Mouse (Mus musculus): ENCODE measurements around the gene Mb21d2. TPM values are rescaled to one million over a fixed set of nuclear protein-coding genes. Genes with fewer than 3 reads are reported as not detected.

Gene Mb21d2
- polyA plus RNA-seq, 1 experiment from 2014 or later = 8.1 TPM

- Histone ChIP-seq H3K27me3 (ENCODE audit: control insufficient read depth, insufficient read depth, low read length) (no peaks in the 10 kb centered on the region), H3K4me3 (ENCODE audit: low read depth, low read length) (no peak overlapping the region), H3K4me1 (ENCODE audit: control insufficient read depth, insufficient read depth, low read length) (peaks cover 8% of the 10 kb centered on the region; the same call in 1 of the 2 replicates), H3K9ac (ENCODE audit: low read length) (no peak overlapping the region), H3K36me3 (ENCODE audit: control insufficient read depth, insufficient read depth, low read length) (no peaks in the 10 kb centered on the region), H3K9me3 (ENCODE audit: control insufficient read depth, low read length) (no peaks in the 10 kb centered on the region), H3K4me2 (ENCODE audit: low read depth, severe bottlenecking) (no peak overlapping the region), H3K27ac (replicated peaks; ENCODE audit: low read depth, low read length) (no peak overlapping the region)
- WGBS = 75% methylated on average over 8 of the region's 8 CpGs
- DNase-seq (ENCODE audit: low spot score) (no peak), ATAC-seq (ENCODE audit: insufficient number of reproducible peaks, low FRiP score, low TSS enrichment, low read depth) (no peak)
Measured at GRCm38 (mm10) chr16:28866584-28867295, 62.7 kb downstream of the Mb21d2 start.

- H3K4me2 ChIP-seq (ENCODE audit: low read depth, severe bottlenecking) = no peak overlapping the region
Measured at GRCm38 (mm10) chr16:28863616-28864015, 65.9 kb downstream of the Mb21d2 start.

GRCm38 (mm10) chr16:28862093-28862492 is 67.4 kb downstream of the Mb21d2 start:
- Histone ChIP-seq H3K36me3 (ENCODE audit: control insufficient read depth, insufficient read depth, low read length) (no peaks in the 10 kb centered on the region), H3K9ac (ENCODE audit: low read length) (no peak overlapping the region), H3K4me1 (ENCODE audit: control insufficient read depth, insufficient read depth, low read length) (peaks cover 10% of the 10 kb centered on the region), H3K27me3 (ENCODE audit: control insufficient read depth, insufficient read depth, low read length) (no peaks in the 10 kb centered on the region), H3K4me2 (ENCODE audit: low read depth, severe bottlenecking) (no peak overlapping the region), H3K4me3 (ENCODE audit: low read depth, low read length) (no peak overlapping the region), H3K27ac (replicated peaks; ENCODE audit: low read depth, low read length) (no peak overlapping the region), H3K9me3 (ENCODE audit: control insufficient read depth, low read length) (no peaks in the 10 kb centered on the region)
- no peak for ATAC-seq (ENCODE audit: insufficient number of reproducible peaks, low FRiP score, low TSS enrichment, low read depth)
- no peak for DNase-seq (ENCODE audit: low spot score)
- 30% methylated on average over 7 of the region's 7 CpGs for WGBS

More at GRCm38 (mm10) chr16:28863616-28864015, 65.9 kb downstream of the Mb21d2 start:
- Histone ChIP-seq H3K9ac (ENCODE audit: low read length) (no peak overlapping the region), H3K4me3 (ENCODE audit: low read depth, low read length) (no peak overlapping the region), H3K4me1 (ENCODE audit: control insufficient read depth, insufficient read depth, low read length) (peaks cover 7% of the 10 kb centered on the region), H3K36me3 (ENCODE audit: control insufficient read depth, insufficient read depth, low read length) (no peaks in the 10 kb centered on the region), H3K27me3 (ENCODE audit: control insufficient read depth, insufficient read depth, low read length) (no peaks in the 10 kb centered on the region), H3K9me3 (ENCODE audit: control insufficient read depth, low read length) (no peaks in the 10 kb centered on the region), H3K27ac (replicated peaks; ENCODE audit: low read depth, low read length) (no peak overlapping the region)
- WGBS = 62% methylated on average over 6 of the region's 6 CpGs
- DNase-seq (ENCODE audit: low spot score) (no peak), ATAC-seq (ENCODE audit: insufficient number of reproducible peaks, low FRiP score, low TSS enrichment, low read depth) (no peak)

GRCm38 (mm10) chr16:28859678-28860077 is 69.8 kb downstream of the Mb21d2 start:
- H3K27me3 ChIP-seq (ENCODE audit: control insufficient read depth, insufficient read depth, low read length) = no peaks in the 10 kb centered on the region
- no peaks in the 10 kb centered on the region for H3K36me3 ChIP-seq (ENCODE audit: control insufficient read depth, insufficient read depth, low read length)
- no peak overlapping the region for H3K9ac ChIP-seq (ENCODE audit: low read length)
- no peak overlapping the region for H3K4me2 ChIP-seq (ENCODE audit: low read depth, severe bottlenecking)
- ATAC-seq (ENCODE audit: insufficient number of reproducible peaks, low FRiP score, low TSS enrichment, low read depth) = no peak
- H3K27ac ChIP-seq (replicated peaks; ENCODE audit: low read depth, low read length) = no peak overlapping the region
- DNase-seq (ENCODE audit: low spot score) = no peak
- H3K9me3 ChIP-seq (ENCODE audit: control insufficient read depth, low read length) = no peaks in the 10 kb centered on the region
- no peak overlapping the region for H3K4me3 ChIP-seq (ENCODE audit: low read depth, low read length)
- peaks cover 10% of the 10 kb centered on the region for H3K4me1 ChIP-seq (ENCODE audit: control insufficient read depth, insufficient read depth, low read length)
- 60% methylated on average over 7 of the region's 7 CpGs for WGBS

- no peaks in the 10 kb centered on the region for H3K36me3 ChIP-seq (ENCODE audit: control insufficient read depth, insufficient read depth, low read length)
- no peak overlapping the region for H3K9ac ChIP-seq (ENCODE audit: low read length)
- no peaks in the 10 kb centered on the region for H3K27me3 ChIP-seq (ENCODE audit: control insufficient read depth, insufficient read depth, low read length)
- no peaks in the 10 kb centered on the region for H3K9me3 ChIP-seq (ENCODE audit: control insufficient read depth, low read length)
- H3K4me3 ChIP-seq (ENCODE audit: low read depth, low read length) = no peak overlapping the region
- ATAC-seq (ENCODE audit: insufficient number of reproducible peaks, low FRiP score, low TSS enrichment, low read depth) (no peak), DNase-seq (ENCODE audit: low spot score) (no peak)
- 82% methylated on average over 7 of the region's 7 CpGs for WGBS
- no peak overlapping the region for H3K27ac ChIP-seq (replicated peaks; ENCODE audit: low read depth, low read length)
- peaks cover 10% of the 10 kb centered on the region for H3K4me1 ChIP-seq (ENCODE audit: control insufficient read depth, insufficient read depth, low read length)
- H3K4me2 ChIP-seq (ENCODE audit: low read depth, severe bottlenecking) = no peak overlapping the region
Measured at GRCm38 (mm10) chr16:28859009-28859288, 70.5 kb downstream of the Mb21d2 start.

- Histone ChIP-seq H3K36me3 (ENCODE audit: control insufficient read depth, insufficient read depth, low read length) (no peaks in the 10 kb centered on the region), H3K9ac (ENCODE audit: low read length) (no peak overlapping the region), H3K27me3 (ENCODE audit: control insufficient read depth, insufficient read depth, low read length) (no peaks in the 10 kb centered on the region), H3K4me3 (ENCODE audit: low read depth, low read length) (no peak overlapping the region), H3K4me1 (ENCODE audit: control insufficient read depth, insufficient read depth, low read length) (peaks cover 10% of the 10 kb centered on the region), H3K27ac (replicated peaks; ENCODE audit: low read depth, low read length) (no peak overlapping the region), H3K9me3 (ENCODE audit: control insufficient read depth, low read length) (no peaks in the 10 kb centered on the region), H3K4me2 (ENCODE audit: low read depth, severe bottlenecking) (no peak overlapping the region)
- DNase-seq (ENCODE audit: low spot score) (no peak), ATAC-seq (ENCODE audit: insufficient number of reproducible peaks, low FRiP score, low TSS enrichment, low read depth) (no peak)
- WGBS = 69% methylated on average over 18 of the region's 18 CpGs
Measured at GRCm38 (mm10) chr16:28858210-28859008, 71.1 kb downstream of the Mb21d2 start.

- H3K36me3 ChIP-seq (ENCODE audit: control insufficient read depth, insufficient read depth, low read length) = no peaks in the 10 kb centered on the region
- H3K9me3 ChIP-seq (ENCODE audit: control insufficient read depth, low read length) = no peaks in the 10 kb centered on the region
- 75% methylated on average over 11 of the region's 11 CpGs for WGBS
- no peak overlapping the region for H3K27ac ChIP-seq (replicated peaks; ENCODE audit: low read depth, low read length)
- H3K9ac ChIP-seq (ENCODE audit: low read length) = no peak overlapping the region
- peaks cover 3% of the 10 kb centered on the region; the same call in 1 of the 2 replicates for H3K4me1 ChIP-seq (ENCODE audit: control insufficient read depth, insufficient read depth, low read length)
- no peak for DNase-seq (ENCODE audit: low spot score)
- ATAC-seq (ENCODE audit: insufficient number of reproducible peaks, low FRiP score, low TSS enrichment, low read depth) = no peak
- H3K4me2 ChIP-seq (ENCODE audit: low read depth, severe bottlenecking) = no peak overlapping the region
- no peaks in the 10 kb centered on the region for H3K27me3 ChIP-seq (ENCODE audit: control insufficient read depth, insufficient read depth, low read length)
- no peak overlapping the region for H3K4me3 ChIP-seq (ENCODE audit: low read depth, low read length)
Measured at GRCm38 (mm10) chr16:28851409-28851821, 78.1 kb downstream of the Mb21d2 start.

- Histone ChIP-seq H3K9me3 (ENCODE audit: control insufficient read depth, low read length) (no peaks in the 10 kb centered on the region), H3K27me3 (ENCODE audit: control insufficient read depth, insufficient read depth, low read length) (no peaks in the 10 kb centered on the region), H3K9ac (ENCODE audit: low read length) (no peak overlapping the region), H3K36me3 (ENCODE audit: control insufficient read depth, insufficient read depth, low read length) (no peaks in the 10 kb centered on the region), H3K4me1 (ENCODE audit: control insufficient read depth, insufficient read depth, low read length) (peaks cover 3% of the 10 kb centered on the region; the same call in 1 of the 2 replicates), H3K4me2 (ENCODE audit: low read depth, severe bottlenecking) (no peak overlapping the region), H3K27ac (replicated peaks; ENCODE audit: low read depth, low read length) (no peak overlapping the region), H3K4me3 (ENCODE audit: low read depth, low read length) (no peak overlapping the region)
- no peak for ATAC-seq (ENCODE audit: insufficient number of reproducible peaks, low FRiP score, low TSS enrichment, low read depth)
- no peak for DNase-seq (ENCODE audit: low spot score)
- WGBS = 86% methylated on average over 14 of the region's 14 CpGs
Measured at GRCm38 (mm10) chr16:28850881-28851280, 78.6 kb downstream of the Mb21d2 start.
